Mouse (Mus musculus) CD4-positive, CD25-positive, alpha-beta regulatory T cell, adult 2 months (primary cell): Measurements from ENCODE around the gene Neurl1a.

Experiments
- DNase-seq: peaks from one replicate; pipeline ENCODE4 v3.0.0-alpha.2; 2012; ENCODE audit warnings: low read depth, low spot score

Gene Neurl1a

GRCm38 (mm10) chr19:47247791-47248190, 69.2 kb downstream of the Neurl1a start:
- DNase-seq, result no peak

DNA sequence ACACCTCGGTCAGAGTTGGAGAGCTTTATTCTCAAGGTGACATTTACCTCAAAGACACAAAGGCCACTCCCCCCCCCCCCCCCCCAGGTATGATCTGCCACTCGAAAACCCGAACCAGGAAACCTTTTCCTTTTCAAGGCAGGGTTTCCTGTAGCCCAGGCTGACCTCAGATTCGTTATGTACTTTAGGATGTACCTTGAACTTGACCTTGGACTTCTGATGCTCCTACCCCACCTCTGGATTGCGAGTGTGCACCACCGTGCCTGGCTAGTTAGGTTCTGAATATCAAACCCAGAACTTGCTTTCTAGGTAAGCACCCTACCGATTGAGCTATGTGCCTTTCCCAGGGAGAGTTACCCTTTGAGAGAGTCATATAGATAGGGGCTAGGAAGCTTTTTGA, 69.7 kb downstream of the Neurl1a start:
- no peak for DNase-seq

- no peak for DNase-seq
Observed at GRCm38 (mm10) chr19:47248906-47249568, 70.4 kb downstream of the Neurl1a start.

- no peak for DNase-seq
Observed at GRCm38 (mm10) chr19:47250931-47251330, 72.3 kb downstream of the Neurl1a start.

DNA sequence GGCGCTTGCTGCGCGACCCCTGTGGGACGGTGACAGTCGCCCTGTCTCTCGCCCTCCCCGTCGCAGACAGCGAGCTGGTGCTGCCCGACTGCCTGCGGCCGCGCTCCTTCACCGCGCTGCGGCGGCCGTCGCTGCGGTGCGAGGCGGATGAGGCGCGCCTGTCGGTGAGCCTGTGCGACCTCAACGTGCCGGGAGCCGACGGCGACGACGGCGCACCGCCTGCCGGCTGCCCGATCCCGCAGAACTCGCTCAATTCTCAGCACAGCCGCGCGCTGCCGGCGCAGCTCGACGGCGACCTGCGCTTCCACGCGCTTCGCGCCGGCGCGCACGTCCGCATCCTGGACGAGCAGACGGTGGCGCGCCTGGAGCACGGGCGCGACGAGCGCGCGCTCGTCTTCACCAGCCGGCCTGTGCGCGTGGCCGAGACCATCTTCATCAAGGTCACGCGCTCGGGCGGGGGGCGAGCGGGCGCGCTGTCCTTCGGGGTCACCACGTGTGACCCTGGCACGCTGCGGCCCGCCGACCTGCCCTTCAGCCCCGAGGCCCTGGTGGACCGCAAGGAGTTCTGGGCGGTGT, 74.5 kb downstream of the Neurl1a start:
- DNase-seq, result no peak

DNA sequence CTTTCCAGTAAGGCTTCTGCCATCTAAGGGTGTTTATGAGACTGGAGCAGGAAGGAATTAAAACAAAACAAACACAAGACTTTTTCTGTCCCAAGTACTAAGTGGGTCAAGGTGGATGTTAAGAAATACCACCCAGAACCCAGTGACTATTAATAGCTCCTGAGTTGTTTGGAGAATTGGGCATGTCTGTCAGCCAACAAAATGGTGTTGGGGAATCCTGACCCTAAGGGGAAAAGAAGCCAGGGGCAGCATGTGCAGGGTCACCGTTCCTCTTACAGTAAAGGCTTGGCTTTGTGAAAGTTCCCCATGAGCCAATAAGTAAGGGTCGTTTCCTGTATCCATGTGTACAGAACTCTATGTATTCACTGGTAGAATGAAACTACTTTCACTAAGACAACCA, 76.4 kb downstream of the Neurl1a start:
- DNase-seq, result no peak

- no peak for DNase-seq
Observed at GRCm38 (mm10) chr19:47255919-47256318, 77.3 kb downstream of the Neurl1a start.

DNA sequence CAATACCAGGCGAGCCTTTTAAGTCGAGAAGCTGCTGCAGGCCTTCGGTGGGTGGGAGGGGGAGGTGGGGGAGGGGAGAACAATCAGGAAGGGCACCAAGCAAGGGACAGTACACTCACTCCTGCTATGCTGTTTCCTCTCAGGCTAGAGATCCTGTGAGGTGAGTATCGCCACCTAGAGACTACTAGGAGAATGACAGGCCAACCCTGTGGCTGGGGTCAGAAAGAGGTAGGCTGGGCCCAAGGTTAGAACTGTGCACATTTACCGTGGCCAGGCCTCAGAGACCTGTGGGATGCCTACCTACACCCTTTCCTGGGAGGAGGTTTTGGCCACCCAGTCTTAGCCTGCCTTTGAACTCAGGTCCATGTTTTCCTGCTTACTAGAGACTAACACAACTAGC, 81.0 kb downstream of the Neurl1a start:
- peak; percentile 54 for DNase-seq

- DNase-seq, result no peak
Observed at GRCm38 (mm10) chr19:47261196-47261595, 82.6 kb downstream of the Neurl1a start.

- no peak for DNase-seq
Observed at GRCm38 (mm10) chr19:47263621-47264020, 85.0 kb downstream of the Neurl1a start.

- peak; percentile 47 for DNase-seq
Observed at GRCm38 (mm10) chr19:47264322-47265092, 85.9 kb downstream of the Neurl1a start.

DNA sequence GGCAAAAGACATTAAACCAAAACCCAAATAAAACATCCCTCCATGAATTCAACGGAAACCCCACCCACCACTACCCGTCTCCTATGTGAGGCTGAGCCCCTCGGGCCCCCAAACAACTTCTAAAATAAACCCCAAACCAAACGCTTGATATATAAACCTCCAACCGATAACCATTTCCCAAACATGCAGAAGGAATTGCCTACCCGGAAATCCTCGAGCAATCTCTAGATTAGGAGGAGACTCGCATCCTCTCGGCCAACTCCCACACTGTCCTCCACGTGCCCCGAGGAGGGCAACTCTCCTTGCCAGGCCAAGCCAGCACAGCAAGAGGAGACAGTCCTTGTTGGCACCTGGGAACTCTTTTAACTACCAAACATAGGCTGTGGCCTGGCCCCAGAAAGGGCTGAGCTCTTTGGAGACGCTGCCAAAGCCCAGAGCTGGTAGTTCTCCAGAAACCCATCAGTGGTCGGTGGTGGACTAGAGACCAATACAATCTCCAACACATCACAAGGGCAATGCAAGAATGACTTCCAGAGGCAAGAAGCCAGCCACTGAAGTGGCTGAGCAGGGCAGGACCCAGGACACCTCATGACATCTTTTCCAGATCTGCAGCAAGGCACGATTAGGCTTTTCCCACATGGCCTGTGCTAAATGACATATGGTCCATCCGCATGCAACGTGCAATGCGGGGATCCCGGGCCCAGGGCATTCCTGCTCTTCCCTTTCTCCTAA, 87.6 kb downstream of the Neurl1a start:
- DNase-seq, result no peak

DNA sequence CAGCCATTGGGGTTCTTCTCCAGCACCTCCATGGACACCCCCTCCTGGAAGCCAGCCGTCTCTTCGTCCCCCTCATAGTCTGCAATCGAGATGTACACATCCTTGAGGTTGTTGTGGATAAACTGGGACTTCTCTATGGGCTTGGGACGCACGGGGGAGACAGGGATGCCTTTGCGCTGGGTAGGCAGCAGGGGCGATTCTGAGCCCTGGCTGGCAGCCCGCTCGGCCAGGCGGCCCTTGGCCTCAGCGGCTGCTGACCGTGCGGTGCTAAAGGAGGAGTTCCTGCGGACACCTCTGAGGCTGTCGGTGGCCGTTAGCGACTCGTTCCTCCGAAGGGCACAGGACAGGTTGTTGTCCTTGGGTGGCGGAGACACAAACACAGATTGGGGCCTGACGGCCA, 88.4 kb downstream of the Neurl1a start:
- no peak for DNase-seq

DNA sequence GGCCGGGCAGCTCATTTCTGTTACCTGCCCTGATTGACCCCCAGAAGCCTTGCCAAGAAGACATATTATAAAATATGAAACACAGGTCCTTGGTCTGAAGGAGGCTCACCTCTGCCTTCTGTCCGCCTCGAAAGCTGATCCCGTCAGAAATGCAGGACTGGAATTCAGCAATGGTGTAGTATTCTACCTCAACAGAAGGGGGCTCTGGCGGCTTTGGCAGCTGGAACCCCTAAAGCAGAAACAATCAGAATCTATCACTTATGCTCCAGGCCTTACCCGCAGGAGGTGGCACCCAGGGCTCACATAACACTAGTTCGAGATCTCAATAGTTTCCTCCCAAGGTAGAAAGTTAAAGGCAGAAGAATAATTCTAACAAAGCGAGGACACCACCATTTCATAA, 91.1 kb downstream of the Neurl1a start:
- DNase-seq, result no peak

DNA sequence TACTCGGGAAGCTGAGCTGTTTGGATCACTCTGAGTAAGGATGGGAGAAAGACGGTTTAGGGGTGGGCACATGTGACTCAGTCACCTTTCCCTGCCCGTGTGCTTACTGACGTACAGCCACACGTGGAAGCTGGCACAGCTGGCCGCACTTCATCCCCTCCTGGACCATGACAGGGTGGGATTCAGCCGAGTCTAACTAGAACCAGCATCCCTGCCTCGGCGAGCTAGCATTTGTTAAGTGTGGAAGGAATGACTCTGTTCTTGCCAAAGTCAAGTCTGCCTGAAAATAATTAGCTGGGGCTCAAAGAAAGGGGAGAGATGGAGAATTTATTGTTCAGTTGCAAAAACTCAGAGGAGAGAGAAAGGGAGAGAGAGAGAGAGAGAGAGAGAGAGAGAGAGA, 91.9 kb downstream of the Neurl1a start:
- DNase-seq, result no peak

- no peak for DNase-seq
Observed at GRCm38 (mm10) chr19:47276730-47277129, 98.1 kb downstream of the Neurl1a start.

DNA sequence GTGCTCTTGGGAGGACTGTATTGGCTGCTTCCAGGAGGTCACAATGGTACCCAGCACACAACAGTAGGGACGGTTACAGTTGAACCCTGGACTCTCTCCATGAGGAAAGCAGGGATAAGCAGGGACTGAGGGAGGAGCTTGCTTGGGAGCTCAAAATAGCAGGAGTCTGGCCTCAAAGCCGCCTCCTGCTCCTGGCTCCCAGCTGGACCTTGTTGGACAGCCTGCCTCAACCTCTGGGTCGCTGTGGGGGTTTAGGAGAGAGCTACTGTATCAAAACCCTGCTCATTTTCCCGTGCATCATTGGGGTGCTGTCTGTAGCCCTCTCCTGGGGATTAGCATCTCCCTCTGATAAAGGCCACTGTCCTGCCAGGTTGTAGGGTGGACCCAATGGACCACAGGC, 100.8 kb downstream of the Neurl1a start:
- DNase-seq, result no peak

DNA sequence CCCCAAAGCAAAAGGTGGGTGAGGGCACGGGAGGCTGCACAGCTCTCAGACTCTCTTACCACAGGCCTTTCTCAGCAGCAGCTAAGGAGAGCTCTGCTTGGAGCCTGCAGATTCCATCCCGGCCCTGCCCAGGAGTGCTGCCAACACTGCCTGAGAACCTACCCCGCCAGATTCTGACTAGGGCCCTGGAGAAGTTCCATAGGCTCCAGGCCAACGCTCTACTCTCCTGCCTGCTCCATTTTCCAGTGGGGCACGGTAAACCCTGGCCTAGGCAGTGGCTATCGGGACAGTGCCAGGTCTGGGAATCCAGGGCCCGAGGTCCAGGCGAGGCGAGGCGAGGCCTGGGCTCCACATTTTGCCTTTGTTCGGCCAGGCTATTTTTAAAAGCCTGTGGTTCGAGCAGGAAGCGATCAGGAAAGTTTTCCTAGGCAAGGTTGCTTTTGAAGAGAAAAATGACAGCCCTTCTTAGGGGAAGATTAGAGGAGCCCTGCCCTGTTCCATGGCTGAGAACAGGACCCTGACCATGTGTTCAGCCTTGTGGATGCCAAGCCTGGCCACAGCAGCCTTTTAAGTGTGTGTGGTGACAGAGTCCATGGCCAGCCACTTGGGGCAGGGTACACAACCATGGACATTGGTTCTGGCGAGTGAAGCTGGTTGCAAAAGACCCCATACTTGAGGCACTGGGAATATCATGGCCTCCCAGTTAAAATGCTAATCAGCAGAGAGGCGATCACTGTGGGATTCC, 101.3 kb downstream of the Neurl1a start:
- DNase-seq, result no peak

- DNase-seq, result no peak
Observed at GRCm38 (mm10) chr19:47280894-47281293, 102.3 kb downstream of the Neurl1a start.

- DNase-seq, result no peak
Observed at GRCm38 (mm10) chr19:47282050-47282454, 103.4 kb downstream of the Neurl1a start.

GRCm38 (mm10) chr19:47282688-47283215, 104.1 kb downstream of the Neurl1a start:
- DNase-seq, result no peak
